Comparison of ENCODE assay signal across 8 mouse cellular contexts in genomic region chr16:31003592-31004320, GRCm38 (mm10).
DNase-seq lines count a peak whose midpoint lies in the region; ATAC-seq and TF ChIP-seq lines count a peak whose summit lies in the region.
"Not testable (repeated sequence)": the region's sequence is repeated elsewhere in the genome, so short reads cannot be mapped to it uniquely, and the experiment has no call there.

No protein-coding gene starts in this region.

- 16% methylated on average over 10 of the region's 10 CpGs for WGBS in hindbrain, embryonic 12.5 days
- 7% methylated on average over 10 of the region's 10 CpGs for WGBS in kidney, postnatal 0 days
- 6% methylated on average over 10 of the region's 10 CpGs for WGBS in liver, embryonic 15.5 days (ENCODE audit: insufficient replicate concordance)
- 15% methylated on average over 10 of the region's 10 CpGs for WGBS in midbrain, embryonic 13.5 days

- 0 out of 2 replicates have a peak, but pooled peaks have one; percentile 35 for ATAC-seq in hindbrain, embryonic 12.5 days (ENCODE audit: low FRiP score)
- peak; percentile 57 for ATAC-seq in kidney, postnatal 0 days (replicated peaks; ENCODE audit: low FRiP score, low read depth)
- ATAC-seq in liver, embryonic 15.5 days (ENCODE audit: insufficient read depth), result not testable (repeated sequence)
- peak; percentile 22 for ATAC-seq in midbrain, embryonic 13.5 days

- H3K4me2 ChIP-seq in hindbrain, embryonic 12.5 days (replicated peaks), result peak overlapping the region; percentile 30; the same call in 1 of the 2 replicates
- H3K4me2 ChIP-seq in kidney, postnatal 0 days (ENCODE audit: low read length), result peak overlapping the region; percentile 36
- H3K4me2 ChIP-seq in liver, embryonic 15.5 days, result peak overlapping the region; percentile 41
- peak overlapping the region; percentile 25 for H3K4me2 ChIP-seq in midbrain, embryonic 13.5 days (replicated peaks)

- H3K4me1 ChIP-seq in E14TG2a.4 (replicated peaks; ENCODE audit: low read depth, low read length), result peaks cover 80% of the 10 kb centered on the region
- peaks cover 43% of the 10 kb centered on the region for H3K4me1 ChIP-seq in hindbrain, embryonic 12.5 days
- H3K4me1 ChIP-seq in kidney, postnatal 0 days (replicated peaks; ENCODE audit: insufficient read depth, low read length), result peaks cover 17% of the 10 kb centered on the region
- H3K4me1 ChIP-seq in liver, embryonic 15.5 days (replicated peaks), result peaks cover 21% of the 10 kb centered on the region
- H3K4me1 ChIP-seq in midbrain, embryonic 13.5 days (replicated peaks), result peaks cover 31% of the 10 kb centered on the region

- not testable (repeated sequence) for H3K9ac ChIP-seq in hindbrain, embryonic 12.5 days; kidney, postnatal 0 days (ENCODE audit: low read depth, low read length); liver, embryonic 15.5 days; midbrain, embryonic 13.5 days (replicated peaks)

- H3K27ac ChIP-seq in hindbrain, embryonic 12.5 days, result peak overlapping the region; percentile 64
- peak overlapping the region; percentile 76 for H3K27ac ChIP-seq in kidney, postnatal 0 days
- H3K27ac ChIP-seq in liver, embryonic 15.5 days (replicated peaks), result not testable (repeated sequence)
- peak overlapping the region; percentile 26 for H3K27ac ChIP-seq in midbrain, embryonic 13.5 days

- DNase-seq in embryo, embryonic 11 days, result peak; percentile 70
- DNase-seq in heart, adult 11 months, result peak; percentile 98
- DNase-seq in kidney, postnatal 0 days (ENCODE audit: low spot score), result peak; percentile 92
- peak; percentile 60 for DNase-seq in testis, postnatal 10 days (ENCODE audit: low spot score)

- not testable (repeated sequence) for H3K27me3 ChIP-seq in E14TG2a.4 (ENCODE audit: insufficient read depth, low read length); hindbrain, embryonic 12.5 days; kidney, postnatal 0 days (ENCODE audit: insufficient read depth, low read length); liver, embryonic 15.5 days; midbrain, embryonic 13.5 days

- not testable (repeated sequence) for H3K36me3 ChIP-seq in E14TG2a.4 (ENCODE audit: insufficient read depth, low read length); hindbrain, embryonic 12.5 days; kidney, postnatal 0 days (ENCODE audit: insufficient read depth, low read length); liver, embryonic 15.5 days (replicated peaks); midbrain, embryonic 13.5 days

- TF ChIP-seq CTCF in E14TG2a.4 (conservative IDR thresholded peaks at IDR 0.05; ENCODE audit: low read length); kidney, postnatal 0 days (IDR thresholded peaks at IDR 0.05; ENCODE audit: low read depth): not testable (repeated sequence)

- H3K4me3 ChIP-seq in E14TG2a.4 (replicated peaks; ENCODE audit: low read length), result peak overlapping the region; percentile 27
- not testable (repeated sequence) for H3K4me3 ChIP-seq in hindbrain, embryonic 12.5 days; kidney, postnatal 0 days (replicated peaks; ENCODE audit: low read depth, low read length); liver, embryonic 15.5 days (replicated peaks); midbrain, embryonic 13.5 days (replicated peaks)

- not testable (repeated sequence) for H3K9me3 ChIP-seq in E14TG2a.4 (ENCODE audit: low read length); hindbrain, embryonic 12.5 days (replicated peaks); kidney, postnatal 0 days (replicated peaks; ENCODE audit: low read length); liver, embryonic 15.5 days (replicated peaks); midbrain, embryonic 13.5 days
